Mouse (Mus musculus) neutrophil, adult 83 days (primary cell): ENCODE results near the gene Vmn2r46. TPM values are rescaled to one million over a fixed set of nuclear protein-coding genes. Genes with fewer than 3 reads are reported as not detected.

ENCODE experiments used
- total RNA-seq, 2 experiments: library from RNA; stranded (reverse); gene quantifications; one replicate each; pipeline ENCODE4 v1.2.4; 2023

Vmn2r46 gene
- not detected for total RNA-seq

DNA sequence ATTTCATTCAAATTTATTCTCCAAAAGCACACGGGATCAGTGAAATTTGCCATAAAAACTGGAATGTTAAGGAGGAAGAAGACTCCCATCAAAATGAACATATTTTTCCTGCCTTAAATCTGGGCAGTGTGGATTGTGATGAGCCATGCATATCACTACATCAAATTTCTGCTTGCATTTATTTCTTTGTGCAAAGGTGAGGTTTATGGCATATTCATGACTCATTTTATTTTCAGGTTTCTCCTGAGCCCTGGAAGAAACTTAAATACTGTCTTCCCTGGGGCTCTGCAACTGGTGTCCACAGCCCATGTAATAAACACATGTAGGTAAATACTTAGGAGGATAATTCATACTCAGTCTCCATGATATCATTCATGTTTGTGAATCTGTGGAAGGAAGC, at the start of gene Vmn2r46:
Gene Vmn2r46, minus strand, starts transcription at position 101 of the 400 bp plus-strand sequence.

Other genes with a start within 250 kb of the Vmn2r46 start
- gene Vmn2r47, start 70.8 kb upstream of the Vmn2r46 start, total RNA-seq, result not detected
- not detected for gene Vmn2r48, start 183.0 kb upstream of the Vmn2r46 start, total RNA-seq
- not detected for gene Vmn2r49, start 221.7 kb upstream of the Vmn2r46 start, total RNA-seq